21 mouse cellular contexts compared by ENCODE assay signal in genomic region chr12:71778948-71779347, GRCm38 (mm10). TPM values are rescaled to one million over a fixed set of nuclear protein-coding genes. Genes with fewer than 3 reads are reported as not detected.
DNase-seq lines count a peak whose midpoint lies in the region; ATAC-seq lines count a peak whose summit lies in the region.
"Had no signal": no experiment of that assay in that cellular context is flagged by ENCODE, and none has a peak within 500 bp of the region (broad histone marks: within the 10 kb centered on the region; RNA-seq: fewer than 3 reads in every experiment).

No protein-coding gene starts in this region.

- H3K4me2 ChIP-seq in kidney, embryonic 15.5 days = no peak overlapping the region
- no peak overlapping the region for H3K4me2 ChIP-seq in kidney, embryonic 16.5 days (replicated peaks; ENCODE audit: low read depth, low read length)
- H3K4me2 ChIP-seq in midbrain, embryonic 11.5 days = no peak overlapping the region
- no peak overlapping the region for H3K4me2 ChIP-seq in midbrain, embryonic 13.5 days (replicated peaks)

- peak overlapping the region; percentile 0; the same call in 1 of the 2 replicates for H3K27ac ChIP-seq in heart, embryonic 10.5 days
- no peak overlapping the region for H3K27ac ChIP-seq in kidney, embryonic 15.5 days
- no peak overlapping the region for H3K27ac ChIP-seq in kidney, embryonic 16.5 days (ENCODE audit: low read length)
- no peak overlapping the region for H3K27ac ChIP-seq in midbrain, embryonic 11.5 days (ENCODE audit: low read depth, low read length)
- no peak overlapping the region for H3K27ac ChIP-seq in midbrain, embryonic 13.5 days

- peaks cover 18% of the 10 kb centered on the region; the same call in 1 of the 2 replicates for H3K27me3 ChIP-seq in heart, embryonic 10.5 days (ENCODE audit: insufficient read depth, poor library complexity, severe bottlenecking)
- H3K27me3 ChIP-seq in kidney, embryonic 15.5 days = no peaks in the 10 kb centered on the region
- no peaks in the 10 kb centered on the region for H3K27me3 ChIP-seq in kidney, embryonic 16.5 days (ENCODE audit: insufficient read depth, low read length)
- H3K27me3 ChIP-seq in midbrain, embryonic 11.5 days (ENCODE audit: control insufficient read depth, insufficient read depth, low read length) = no peaks in the 10 kb centered on the region
- no peaks in the 10 kb centered on the region for H3K27me3 ChIP-seq in midbrain, embryonic 13.5 days

- ATAC-seq in kidney, embryonic 15.5 days (replicated peaks; ENCODE audit: low FRiP score) = peak; percentile 59
- peak; percentile 47; the same call in 1 of the 2 replicates for ATAC-seq in kidney, embryonic 16.5 days (ENCODE audit: low FRiP score, low TSS enrichment)
- ATAC-seq in midbrain, embryonic 11.5 days (ENCODE audit: low FRiP score) = no peak
- ATAC-seq in midbrain, embryonic 13.5 days = no peak
- ATAC-seq: activated CD4-positive, CD25-positive, alpha-beta regulatory T cell, adult 4 months; CD4-positive, CD25-positive, alpha-beta regulatory T cell, adult 4 months; Patski had no signal

- intact Hi-C loops in heart, postnatal 36 days (cut with DNase I) = no loop called here

- DNase-seq in heart, embryonic 10.5 days (ENCODE audit: low spot score) = no peak
- no peak for DNase-seq in heart, postnatal 36 days
- DNase-seq in kidney, adult 8-10 months = no peak
- DNase-seq in kidney, postnatal 25 days = no peak
- DNase-seq in midbrain, embryonic 11.5 days (ENCODE audit: low spot score, missing footprints) = peak; percentile 68
- DNase-seq: adrenal gland, adult 2 months; adrenal gland, adult 8-10 months; adrenal gland, postnatal 10 days; adrenal gland, postnatal 14 days; adrenal gland, postnatal 25 days; adrenal gland, postnatal 36 days; B cell, adult 2 months; cerebellum, adult 11 months; cerebellum, adult 11-12 months had no signal

- no peaks in the 10 kb centered on the region for H3K9me3 ChIP-seq in heart, embryonic 10.5 days
- H3K9me3 ChIP-seq in kidney, embryonic 15.5 days (replicated peaks) = no peaks in the 10 kb centered on the region
- H3K9me3 ChIP-seq in kidney, embryonic 16.5 days (ENCODE audit: low read length) = no peaks in the 10 kb centered on the region
- H3K9me3 ChIP-seq in midbrain, embryonic 11.5 days (ENCODE audit: control insufficient read depth, low read length) = no peaks in the 10 kb centered on the region
- no peaks in the 10 kb centered on the region for H3K9me3 ChIP-seq in midbrain, embryonic 13.5 days
- H3K9me3 ChIP-seq: G1E had no signal

- no peak overlapping the region for H3K9ac ChIP-seq in kidney, embryonic 15.5 days
- no peak overlapping the region for H3K9ac ChIP-seq in kidney, embryonic 16.5 days (replicated peaks; ENCODE audit: low read length)
- H3K9ac ChIP-seq in midbrain, embryonic 11.5 days (ENCODE audit: low read length) = no peak overlapping the region
- no peak overlapping the region for H3K9ac ChIP-seq in midbrain, embryonic 13.5 days (replicated peaks)

- 68% methylated on average over 3 of the region's 3 CpGs for WGBS in heart, embryonic 10.5 days
- WGBS in kidney, embryonic 15.5 days = 43% methylated on average over 3 of the region's 3 CpGs
- WGBS in kidney, embryonic 16.5 days = 44% methylated on average over 3 of the region's 3 CpGs
- WGBS in midbrain, embryonic 11.5 days = 80% methylated on average over 3 of the region's 3 CpGs
- 87% methylated on average over 3 of the region's 3 CpGs for WGBS in midbrain, embryonic 13.5 days

- peaks cover 33% of the 10 kb centered on the region for H3K4me1 ChIP-seq in heart, embryonic 10.5 days
- peaks cover 36% of the 10 kb centered on the region for H3K4me1 ChIP-seq in kidney, embryonic 15.5 days
- H3K4me1 ChIP-seq in kidney, embryonic 16.5 days (ENCODE audit: insufficient read depth, low read length) = peaks cover 34% of the 10 kb centered on the region
- 0 out of 2 replicates have a peak, but pooled peaks cover 6% of the 10 kb centered on the region for H3K4me1 ChIP-seq in midbrain, embryonic 11.5 days (ENCODE audit: control insufficient read depth, insufficient read depth, low read length)
- H3K4me1 ChIP-seq in midbrain, embryonic 13.5 days (replicated peaks) = peaks cover 7% of the 10 kb centered on the region

- H3K4me3 ChIP-seq in heart, embryonic 10.5 days = no peak overlapping the region
- H3K4me3 ChIP-seq in kidney, embryonic 15.5 days (replicated peaks) = no peak overlapping the region
- no peak overlapping the region for H3K4me3 ChIP-seq in kidney, embryonic 16.5 days (ENCODE audit: low read length)
- no peak overlapping the region for H3K4me3 ChIP-seq in midbrain, embryonic 11.5 days (ENCODE audit: low read depth, low read length)
- no peak overlapping the region for H3K4me3 ChIP-seq in midbrain, embryonic 13.5 days (replicated peaks)

- no peaks in the 10 kb centered on the region for H3K36me3 ChIP-seq in heart, embryonic 10.5 days
- H3K36me3 ChIP-seq in kidney, embryonic 15.5 days = no peaks in the 10 kb centered on the region
- no peaks in the 10 kb centered on the region for H3K36me3 ChIP-seq in kidney, embryonic 16.5 days (ENCODE audit: insufficient read depth, low read length)
- no peaks in the 10 kb centered on the region for H3K36me3 ChIP-seq in midbrain, embryonic 11.5 days (ENCODE audit: control insufficient read depth, insufficient read depth, low read length)
- H3K36me3 ChIP-seq in midbrain, embryonic 13.5 days = no peaks in the 10 kb centered on the region
- H3K36me3 ChIP-seq: G1E had no signal

RNA-seq across cellular contexts. Expression of gene Daam1, which starts 51.9 kb away (rescaled TPM):
- polyA plus RNA-seq in heart, embryonic 10.5 days (2016; fragmentation: Nextera tagmentation; extraction: Ambion mirVana) = 11.5 and 20.1 TPM in 2 replicates
- 10 to 100 TPM; 68.1 to 82.1 TPM for total RNA-seq in heart, postnatal 36 days (2021)
- polyA plus RNA-seq in kidney, embryonic 15.5 days (2015; fragmentation: Nextera tagmentation; extraction: Ambion mirVana) = 9.0 and 9.4 TPM in 2 replicates
- polyA plus RNA-seq in kidney, embryonic 16.5 days (2015; fragmentation: Nextera tagmentation; extraction: Ambion mirVana) = 8.6 and 10.0 TPM in 2 replicates
- 19.9 and 22.5 TPM in 2 replicates for polyA plus RNA-seq in midbrain, embryonic 11.5 days (2014; fragmentation: Nextera tagmentation; extraction: Ambion mirVana)
- polyA plus RNA-seq in midbrain, embryonic 13.5 days (2015; fragmentation: Nextera tagmentation; extraction: Ambion mirVana) = 24.2 and 24.4 TPM in 2 replicates

Comparison
In these comparisons a context has a peak if more than half of its experiments do, and no peak if none do; other contexts are left out.
1. ATAC-seq: peak in kidney, embryonic 15.5 days (single experiment) and kidney, embryonic 16.5 days (single experiment); none in midbrain, embryonic 11.5 days (single experiment) and midbrain, embryonic 13.5 days (single experiment).